Mouse (Mus musculus) heart, postnatal 4 days (tissue): ENCODE measurements around the gene Dtx3l. TPM values are rescaled to one million over a fixed set of nuclear protein-coding genes. Genes with fewer than 3 reads are reported as not detected.
A peak's percentile ranks its signal among the peaks of the same experiment; 100 is the strongest.
"Not testable (repeated sequence)": the region's sequence is repeated elsewhere in the genome, so short reads cannot be mapped to it uniquely, and the experiment has no call there.

Source experiments
- DNase-seq: peaks from one replicate; pipeline ENCODE4 v3.0.0; 2021
- total RNA-seq, 2 experiments: library from RNA; stranded (reverse); gene quantifications; 2 replicates each; pipeline ENCODE4 v1.2.3; 2021

Dtx3l gene
- 10 to 100 TPM in 1 of 2 experiments, 1 to 10 TPM in 1; 9.5 to 10.3 TPM for total RNA-seq

GRCm38 (mm10) chr16:35938211-35939151 lies at the start of gene Dtx3l, which contains the start of gene Parp9:
TSS of gene Dtx3l (minus strand) at chr16:35939151.
TSS of gene Parp9 (plus strand) at chr16:35938470.
- DNase-seq: peak; percentile 59

GRCm38 (mm10) chr16:35987930-35988329 lies 49.0 kb upstream of the Dtx3l start:
- DNase-seq: no peak

- DNase-seq: no peak
Measured at GRCm38 (mm10) chr16:35984471-35984870, 45.5 kb upstream of the Dtx3l start.

GRCm38 (mm10) chr16:35983517-35984101 lies 44.7 kb upstream of the Dtx3l start:
- peak; percentile 84 for DNase-seq

GRCm38 (mm10) chr16:35982902-35983516 lies 44.1 kb upstream of the Dtx3l start:
- DNase-seq: peak; percentile 93

- no peak for DNase-seq
Measured at GRCm38 (mm10) chr16:35982506-35982901, 43.6 kb upstream of the Dtx3l start.

- peak; percentile 100 for DNase-seq
Measured at GRCm38 (mm10) chr16:35981363-35981821, 42.4 kb upstream of the Dtx3l start.

- DNase-seq: not testable (repeated sequence)
Measured at GRCm38 (mm10) chr16:35978450-35978849, 39.5 kb upstream of the Dtx3l start, which contains the start of gene Kpna1. TSS of gene Kpna1 (plus strand) at chr16:35978750.

GRCm38 (mm10) chr16:35974021-35974420 lies 35.1 kb upstream of the Dtx3l start:
- DNase-seq: no peak

- no peak for DNase-seq
Measured at GRCm38 (mm10) chr16:35968149-35968548, 29.2 kb upstream of the Dtx3l start.

GRCm38 (mm10) chr16:35967319-35967718 lies 28.4 kb upstream of the Dtx3l start:
- no peak for DNase-seq

- no peak for DNase-seq
Measured at GRCm38 (mm10) chr16:35966411-35967115, 27.6 kb upstream of the Dtx3l start.

- DNase-seq: not testable (repeated sequence)
Measured at GRCm38 (mm10) chr16:35965991-35966390, 27.0 kb upstream of the Dtx3l start.

GRCm38 (mm10) chr16:35952628-35953130 lies 13.7 kb upstream of the Dtx3l start:
- DNase-seq: no peak

- DNase-seq: no peak
Measured at GRCm38 (mm10) chr16:35951216-35951615, 12.3 kb upstream of the Dtx3l start.

- DNase-seq: peak; percentile 73
Measured at GRCm38 (mm10) chr16:35949264-35949663, 10.3 kb upstream of the Dtx3l start.

GRCm38 (mm10) chr16:35941382-35941781 lies 2.4 kb upstream of the Dtx3l start:
- peak; percentile 31 for DNase-seq

- DNase-seq: peak; percentile 88
Measured at GRCm38 (mm10) chr16:35939690-35940089, 739 bp upstream of the Dtx3l start.

GRCm38 (mm10) chr16:35939261-35939660 lies 310 bp upstream of the Dtx3l start:
- no peak for DNase-seq

GRCm38 (mm10) chr16:35933181-35933580 lies 5.8 kb downstream of the Dtx3l start:
- no peak for DNase-seq

- no peak for DNase-seq
Measured at GRCm38 (mm10) chr16:35932179-35933055, 6.5 kb downstream of the Dtx3l start.
